Mouse (Mus musculus) lung, postnatal 14 days (tissue): ENCODE results near the gene Fam209.
A peak's percentile ranks its signal among the peaks of the same experiment; 100 is the strongest.

Experiments used
- DNase-seq: peaks from one replicate; pipeline ENCODE4 v3.0.0; 2021

Gene Fam209

DNA sequence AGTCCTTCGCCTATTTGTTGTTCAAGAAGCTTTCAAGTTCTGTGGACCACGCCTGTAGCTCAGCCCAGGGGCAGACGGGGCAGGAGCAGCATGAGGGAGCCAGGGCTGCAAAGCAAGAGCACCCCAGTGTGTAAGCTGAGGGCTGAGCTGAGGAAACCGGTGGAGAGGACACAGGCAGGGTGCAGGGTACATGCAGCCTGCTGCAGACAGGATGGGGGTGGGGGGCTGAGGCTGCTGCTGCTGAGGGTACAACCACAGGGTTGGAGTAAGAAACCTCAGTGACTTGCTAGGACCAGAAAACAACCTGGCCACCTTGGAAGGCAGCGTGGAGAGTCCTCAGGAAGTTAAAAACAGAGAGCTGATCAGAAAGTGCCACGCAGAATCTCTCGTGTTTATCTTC is 8.0 kb downstream of the Fam209 start:
- no peak for DNase-seq

DNA sequence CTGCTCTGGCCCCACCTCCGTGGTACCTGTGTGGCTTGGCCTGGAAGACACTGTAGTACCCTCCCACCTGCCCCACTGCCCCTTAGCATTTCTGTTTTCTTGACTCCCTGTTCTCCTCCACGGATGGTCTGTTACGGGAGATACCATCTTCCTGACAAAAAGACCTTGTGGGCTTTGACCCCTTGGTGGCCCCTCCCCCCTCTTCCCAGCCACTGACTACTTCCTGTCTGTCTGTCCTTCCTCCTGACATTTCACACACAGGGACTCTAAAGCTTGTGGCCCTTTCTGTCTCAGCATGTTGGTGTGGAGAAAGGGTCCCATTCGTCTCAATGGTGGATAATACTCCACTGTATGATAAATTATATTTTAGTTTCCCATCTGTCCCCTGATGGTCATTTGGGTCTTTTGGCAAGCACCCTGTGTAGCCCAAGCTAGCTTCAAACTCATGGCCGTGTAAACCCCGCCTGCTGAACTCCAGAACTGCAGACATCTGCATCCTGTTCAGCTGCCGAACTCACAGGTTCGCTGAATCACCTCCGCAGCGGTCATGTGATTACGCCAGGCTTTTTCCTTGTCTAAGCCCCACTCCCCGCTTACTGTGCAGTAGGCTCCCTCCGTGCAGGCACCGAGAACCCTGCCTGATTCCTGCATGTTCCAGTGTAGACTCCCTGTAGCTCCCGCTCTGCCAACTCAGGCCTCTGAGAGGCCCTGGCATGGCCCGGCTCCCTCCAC is 9.5 kb downstream of the Fam209 start:
- DNase-seq: no peak

DNA sequence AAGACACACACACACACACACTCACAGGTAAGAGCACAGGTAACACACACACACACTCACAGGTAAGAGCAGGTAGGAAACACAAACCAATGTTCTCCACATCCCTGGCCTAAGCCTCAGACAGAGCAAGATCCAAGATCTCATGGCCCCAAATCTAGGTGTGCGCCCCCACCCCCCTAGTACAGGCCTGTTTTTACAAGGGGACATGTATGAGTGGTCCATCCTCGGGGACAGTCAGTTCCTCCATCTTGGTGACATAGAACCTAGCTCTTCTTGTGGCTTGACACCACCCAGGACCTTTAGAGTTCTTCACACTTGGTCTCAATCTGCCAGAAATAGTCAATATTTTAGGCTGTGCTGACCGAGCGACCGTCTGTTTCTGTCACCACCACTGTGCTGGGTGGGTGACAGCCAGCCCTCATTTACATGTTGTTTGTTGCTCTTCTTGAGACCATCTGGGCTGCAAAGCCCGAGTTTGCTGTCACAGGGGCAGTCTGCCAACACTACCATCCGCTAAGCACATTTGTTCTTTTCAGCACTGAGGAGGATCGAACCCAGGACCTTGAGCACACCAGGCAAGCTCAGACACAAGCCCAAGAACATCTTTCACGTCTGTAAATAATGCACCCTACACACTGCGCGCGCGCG is 11.6 kb downstream of the Fam209 start:
- no peak for DNase-seq

DNA sequence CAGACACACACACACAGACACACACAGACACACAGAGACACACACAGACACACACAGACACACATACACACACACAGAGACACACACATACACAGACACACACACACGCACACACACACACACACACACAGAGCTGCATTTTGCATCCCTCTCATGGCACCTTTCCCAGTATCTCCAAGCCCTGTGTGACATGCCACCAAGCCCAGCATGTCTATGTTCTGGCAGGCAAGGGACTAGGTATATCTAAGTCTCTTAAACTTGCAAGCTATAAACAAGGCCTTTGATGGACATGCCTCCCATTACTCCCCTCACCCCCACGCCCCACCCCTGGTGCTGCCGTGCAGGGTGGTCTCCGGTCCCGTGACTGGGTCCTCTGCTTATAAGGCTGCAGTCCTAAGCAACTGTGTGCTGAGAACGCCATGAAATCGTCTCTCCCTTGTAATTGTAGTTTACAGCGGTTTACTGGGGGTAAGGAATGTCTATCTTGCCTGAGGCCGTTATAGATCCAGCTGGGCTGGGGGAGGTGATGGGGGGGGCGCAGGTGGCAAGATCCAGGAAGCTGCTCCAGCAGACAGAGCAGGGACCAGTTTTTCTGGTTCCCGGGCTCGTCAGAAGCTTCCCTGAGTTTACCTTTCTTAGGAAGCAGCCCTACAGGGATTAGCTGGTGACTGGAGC is 12.5 kb downstream of the Fam209 start:
- DNase-seq: no peak

DNA sequence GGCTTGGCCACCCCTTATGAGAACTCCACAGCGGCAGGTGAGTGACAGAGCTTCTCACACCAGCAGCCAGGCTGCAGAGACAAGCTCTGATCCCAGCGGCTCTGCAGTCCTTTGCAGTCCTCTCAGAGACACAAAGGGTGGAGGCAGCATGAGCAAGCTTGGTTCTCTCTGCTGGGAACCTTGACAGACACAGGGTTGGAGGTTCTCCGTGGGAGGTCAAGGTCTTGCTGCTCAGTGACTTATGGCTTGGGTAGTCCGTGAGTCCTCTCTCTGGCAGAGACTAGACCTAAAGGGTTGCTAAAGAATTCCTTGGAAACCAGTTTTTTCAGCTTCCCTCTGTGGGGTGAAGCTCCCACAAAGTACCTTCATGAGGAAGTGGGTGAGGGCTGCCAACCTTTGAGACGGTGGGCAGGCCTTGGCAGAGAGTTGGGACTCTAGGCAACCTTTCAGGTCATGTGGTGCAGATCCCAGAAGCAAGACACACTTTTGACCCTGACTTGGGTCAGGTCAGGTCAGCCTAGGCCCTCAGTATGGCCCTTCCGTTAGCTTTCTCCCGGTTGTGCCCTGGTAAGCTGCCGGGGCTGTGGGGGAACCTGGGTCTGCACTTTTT is 24.5 kb downstream of the Fam209 start:
- DNase-seq: no peak

DNA sequence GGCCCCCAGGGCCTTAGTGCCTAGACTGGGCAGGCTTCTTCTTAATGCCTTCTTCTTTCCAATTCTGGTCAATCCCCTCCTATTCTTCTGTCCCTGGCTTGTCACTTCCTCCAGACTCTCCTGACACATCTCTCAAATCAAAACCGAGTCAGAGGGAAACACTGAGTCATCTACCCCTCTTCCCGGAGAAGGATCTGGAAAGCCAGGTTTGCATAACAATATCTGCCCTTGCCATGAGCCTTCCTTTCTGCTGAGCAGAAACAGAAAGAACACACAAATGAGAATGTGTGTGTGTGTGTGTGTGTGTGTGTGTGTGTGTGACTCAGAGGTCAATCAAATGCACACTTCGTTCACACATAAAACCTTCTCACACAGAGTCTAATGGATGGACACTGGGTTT is 26.5 kb downstream of the Fam209 start:
- DNase-seq: no peak

DNA sequence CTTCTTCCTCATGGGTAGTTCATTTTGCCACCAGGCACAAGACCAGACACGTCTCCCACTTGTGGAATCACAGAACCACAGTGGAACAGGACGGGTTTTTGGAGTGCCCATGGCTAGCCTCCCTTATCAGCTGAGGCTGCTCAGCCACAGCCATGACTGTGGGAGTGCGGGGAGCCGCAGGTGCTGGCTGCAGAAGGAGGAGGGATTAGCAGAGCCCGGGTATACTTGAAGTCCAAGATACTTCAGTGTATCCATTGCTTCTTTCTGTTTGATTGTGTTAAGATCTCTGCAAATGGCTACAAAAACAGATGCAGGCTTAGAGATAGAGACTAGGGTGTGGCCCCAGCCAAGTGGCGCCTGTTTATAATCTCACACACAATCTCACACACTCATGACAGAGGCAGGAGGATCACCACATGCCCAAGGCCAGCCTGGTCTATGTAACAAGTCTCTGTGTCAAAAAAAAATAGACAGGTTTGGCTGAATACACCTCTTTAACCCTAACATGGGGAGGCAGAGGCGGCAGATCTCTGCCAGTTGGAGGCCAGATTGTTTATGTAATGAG is 28.5 kb downstream of the Fam209 start:
- no peak for DNase-seq

DNA sequence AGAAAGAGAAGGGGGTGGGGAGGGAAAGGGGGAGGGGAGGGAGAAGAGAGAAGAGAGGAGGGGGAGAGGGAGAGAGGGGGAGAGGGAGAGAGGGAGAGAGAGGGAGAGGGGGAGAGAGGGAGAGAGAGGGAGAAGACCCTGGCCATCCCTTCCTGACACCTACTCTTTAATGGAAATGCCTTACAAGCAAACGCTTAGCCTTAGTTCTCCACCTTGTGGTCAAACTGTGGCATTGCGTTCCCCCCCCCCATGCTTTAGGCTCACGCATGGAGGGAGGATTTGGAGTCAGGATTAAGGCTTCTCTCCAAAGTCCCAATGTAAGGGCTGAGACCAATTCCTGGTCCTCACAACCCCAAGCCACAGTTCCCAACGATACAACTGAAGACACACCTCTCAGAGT is 29.0 kb downstream of the Fam209 start:
- DNase-seq: peak; percentile 25

DNA sequence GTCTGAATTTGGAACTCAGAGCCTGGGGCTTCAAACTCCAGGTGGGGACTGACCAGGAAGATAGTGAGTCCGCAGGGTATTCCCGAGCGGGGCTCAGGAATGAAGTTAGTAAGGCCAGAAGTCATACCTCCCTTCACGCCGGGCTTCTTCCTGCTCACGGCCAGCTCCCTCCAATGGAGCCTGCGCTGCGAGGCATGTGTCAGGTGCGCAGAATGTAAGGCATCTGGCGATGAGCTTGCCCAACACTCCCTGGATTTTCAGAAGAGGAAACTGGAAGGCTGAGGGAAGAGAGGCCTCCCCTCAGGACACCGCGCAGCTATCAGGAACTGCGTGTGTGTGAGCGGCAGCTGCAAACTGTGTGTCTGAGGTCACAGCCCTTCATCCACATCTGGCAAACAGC is 29.8 kb downstream of the Fam209 start:
- DNase-seq: no peak

DNA sequence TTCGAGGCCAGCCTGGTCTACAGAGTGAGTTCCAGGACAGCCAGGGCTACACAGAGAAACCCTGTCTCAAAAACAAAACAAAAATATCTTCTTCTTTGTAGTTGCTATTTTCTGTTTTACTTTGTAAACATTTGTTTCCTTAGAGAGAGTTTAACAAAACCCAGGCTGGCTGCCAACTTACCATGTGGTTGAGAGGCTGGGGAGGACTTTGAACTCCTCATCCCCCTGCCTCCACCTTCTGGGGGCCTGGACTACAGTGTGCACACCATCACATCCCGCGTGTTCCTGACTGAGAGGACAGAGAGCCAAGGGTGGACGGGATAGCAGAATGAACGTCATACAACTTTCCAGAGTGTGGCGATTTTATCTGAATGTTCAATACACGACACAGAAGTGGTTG is 33.8 kb downstream of the Fam209 start:
- DNase-seq: peak; percentile 5

DNA sequence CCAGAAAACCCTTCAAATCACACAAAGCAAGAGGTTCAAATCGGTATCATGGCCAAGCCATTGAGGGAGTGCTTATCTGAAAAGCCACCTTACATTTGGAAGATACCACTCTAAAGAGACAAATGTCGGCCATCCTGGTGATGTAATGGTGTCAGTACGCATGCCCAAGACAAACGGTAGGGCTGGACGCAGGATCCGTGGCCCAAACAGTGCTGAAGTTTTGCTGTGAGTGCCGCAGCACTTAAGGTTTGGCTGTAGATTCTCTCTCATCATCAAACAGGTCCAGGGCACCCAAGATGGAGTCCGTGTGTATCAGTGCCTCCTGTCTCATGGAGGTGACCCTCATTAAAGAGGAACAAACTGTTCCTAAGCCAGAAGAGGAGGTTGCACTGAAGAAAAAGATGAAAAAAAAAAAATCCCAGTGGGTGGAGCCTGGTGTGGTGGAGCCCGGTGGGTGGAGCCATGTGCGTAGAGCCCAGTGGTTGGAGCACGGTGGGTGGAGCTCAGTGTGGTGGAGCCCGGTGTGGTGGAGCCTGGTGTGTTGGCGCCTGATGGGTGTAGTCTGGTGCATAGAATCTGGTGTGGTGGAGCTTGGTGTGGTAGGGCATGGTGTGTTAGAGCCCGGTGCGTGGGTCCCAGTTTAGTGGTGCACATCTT is 37.9 kb downstream of the Fam209 start:
- no peak for DNase-seq

DNA sequence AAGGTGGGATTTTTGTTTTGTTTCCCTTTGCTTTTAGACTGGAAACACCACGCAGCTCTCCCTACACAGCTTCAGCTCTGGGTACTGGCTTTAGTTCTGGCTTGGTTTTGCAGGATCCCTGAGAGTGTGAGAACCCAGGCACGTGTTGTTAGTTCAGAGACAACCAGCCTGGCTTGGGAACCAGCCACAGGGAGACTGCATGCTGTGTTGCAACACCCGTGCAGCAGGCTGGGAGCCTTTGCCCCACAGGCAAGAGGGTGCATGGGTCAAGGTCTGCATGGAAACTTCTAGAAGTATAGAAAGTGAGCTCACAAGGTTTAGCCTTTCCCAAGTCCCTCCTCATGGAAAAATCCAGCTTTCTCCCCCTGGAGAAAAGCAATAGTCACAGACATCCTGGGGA is 38.6 kb downstream of the Fam209 start:
- no peak for DNase-seq

DNA sequence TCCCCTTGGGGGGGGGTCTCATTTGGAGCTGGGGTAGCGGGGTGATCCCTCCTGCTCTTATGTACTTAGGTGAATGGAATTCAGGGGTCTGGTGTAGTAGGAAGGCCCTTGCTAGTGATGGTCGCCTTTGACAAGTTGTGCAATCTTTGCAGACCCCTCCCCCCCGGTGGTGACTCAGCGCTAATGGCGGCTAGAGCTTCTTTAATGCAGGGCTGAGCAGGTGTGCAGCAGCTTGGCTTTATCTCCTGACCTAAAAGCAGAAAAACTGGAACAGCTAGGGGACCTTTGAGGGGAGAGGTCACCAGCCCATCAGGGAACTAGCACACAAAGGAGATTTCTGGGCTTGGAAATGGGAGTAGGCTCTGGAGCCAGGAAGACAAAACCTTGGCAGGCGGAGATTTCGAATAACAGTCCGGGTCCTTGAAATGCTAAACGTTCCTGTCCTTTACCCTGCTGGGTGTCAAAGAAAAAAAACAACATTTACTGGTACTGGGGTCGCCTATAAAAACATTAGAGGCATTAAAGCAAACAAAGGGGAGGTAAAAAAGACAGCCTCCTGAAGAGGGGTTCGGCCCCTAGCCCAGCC is 44.2 kb downstream of the Fam209 start:
- no peak for DNase-seq

DNA sequence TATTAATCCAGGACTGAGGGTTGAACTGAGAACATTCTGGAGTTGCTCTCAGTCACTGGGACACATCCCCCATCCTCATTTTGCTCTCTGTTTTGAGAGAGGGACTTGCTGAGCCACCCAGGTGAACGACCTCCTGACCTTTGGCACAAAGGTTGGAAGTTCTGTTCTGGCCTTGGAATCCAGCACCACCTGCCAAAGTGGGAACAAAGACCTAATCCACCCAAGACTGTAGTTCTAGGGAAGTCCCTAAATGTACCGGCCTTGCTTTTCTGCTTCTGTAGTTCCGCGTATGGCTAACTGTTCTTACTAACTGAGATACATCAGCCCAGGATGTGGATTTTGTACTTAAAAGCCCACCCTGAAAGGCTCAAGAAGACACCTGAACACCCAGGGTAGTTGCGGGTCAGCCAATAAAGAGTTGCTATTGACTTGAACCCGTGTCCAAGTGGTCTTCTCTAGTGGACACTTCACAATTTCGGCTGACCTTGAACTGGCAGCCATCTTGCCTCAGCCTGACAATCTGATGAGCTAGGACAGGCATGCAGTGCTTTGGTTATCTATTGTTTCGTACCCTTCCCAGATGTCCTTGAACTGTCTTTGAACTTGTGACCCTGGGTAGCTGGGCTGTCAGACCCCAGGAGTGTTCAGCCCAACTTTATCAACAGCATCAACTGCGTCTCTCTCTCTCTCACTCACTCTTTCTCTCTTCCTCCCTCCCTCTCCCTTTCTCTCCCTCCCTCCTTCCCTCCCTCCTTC is 48.5 kb downstream of the Fam209 start:
- no peak for DNase-seq

DNA sequence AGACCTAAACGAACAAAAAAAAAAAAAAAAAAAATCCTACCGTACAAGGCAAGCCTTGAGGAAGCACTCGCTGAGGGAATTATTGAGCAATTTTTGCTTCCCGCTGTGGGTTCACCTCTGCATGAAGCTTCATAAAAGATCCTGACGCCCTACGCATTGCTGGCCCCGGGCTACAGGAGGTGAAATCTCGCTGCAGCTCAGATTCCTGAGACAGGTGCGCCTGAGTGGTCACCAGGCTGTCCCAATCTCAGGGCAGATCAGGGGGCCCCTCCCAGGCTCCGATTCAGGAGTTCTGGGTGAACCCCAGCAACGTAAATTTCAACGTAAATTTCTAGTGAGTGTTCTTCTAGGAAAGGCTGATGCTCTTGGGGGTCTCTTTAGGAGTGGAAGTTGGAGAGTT is 50.2 kb downstream of the Fam209 start:
- DNase-seq: no peak
